Mouse (Mus musculus) left cerebral cortex, postnatal 25 days (tissue): ENCODE measurements around the gene Nap1l4. TPM values are rescaled to one million over a fixed set of nuclear protein-coding genes. Genes with fewer than 3 reads are reported as not detected.
A peak's percentile ranks its signal among the peaks of the same experiment; 100 is the strongest.

ENCODE experiments used
- DNase-seq, 2 experiments: peaks; one replicate each; pipeline ENCODE4 v3.0.0; 2022; ENCODE audit warnings: low spot score in 2 of 2, mixed read lengths in 1 of 2
- intact Hi-C: fragments of 180-260 bp; cut with DNase I; formaldehyde crosslinking; loops from one replicate; pipeline ENCODE4 v1.15.1; 2025
- total RNA-seq, 2 experiments: library from RNA; stranded (reverse); gene quantifications; 2 replicates each; pipeline ENCODE4 v1.2.3; 2021

Gene Nap1l4
- total RNA-seq, 2 experiments from 2014 or later, result 104 to 113 TPM

GRCm38 (mm10) chr7:143493616-143494126 is 55.2 kb downstream of the Nap1l4 start:
- no peak for DNase-seq
- intact Hi-C loops, result no loop called here

- DNase-seq, result no peak
- intact Hi-C loops, result no loop called here
Measured at GRCm38 (mm10) chr7:143489735-143490134, 59.2 kb downstream of the Nap1l4 start.

GRCm38 (mm10) chr7:143482541-143482940 is 66.4 kb downstream of the Nap1l4 start:
- intact Hi-C loops, result no loop called here
- no peak for DNase-seq

- no peak for DNase-seq
- intact Hi-C loops, result no loop called here
Measured at GRCm38 (mm10) chr7:143481806-143482387, 67.0 kb downstream of the Nap1l4 start.

GRCm38 (mm10) chr7:143480498-143480897 is 68.4 kb downstream of the Nap1l4 start:
- peak in 1 of 2 experiments; percentile 26 for DNase-seq

GRCm38 (mm10) chr7:143477800-143478199 is 71.1 kb downstream of the Nap1l4 start:
- intact Hi-C loops, result loop anchor here (5.0 to 10.0 kb wide), 2 partner anchors 285 to 583 kb away; no protein-coding TSS in a partner anchor

More at GRCm38 (mm10) chr7:143480498-143480897, 68.4 kb downstream of the Nap1l4 start:
- intact Hi-C loops, result no loop called here

GRCm38 (mm10) chr7:143476702-143477335 is 72.1 kb downstream of the Nap1l4 start:
- no peak for DNase-seq
- intact Hi-C loops, result loop anchor here (5.0 to 10.0 kb wide), 2 partner anchors 285 to 582 kb away; no protein-coding TSS in a partner anchor

More at GRCm38 (mm10) chr7:143477800-143478199, 71.1 kb downstream of the Nap1l4 start:
- no peak for DNase-seq

GRCm38 (mm10) chr7:143475876-143476275 is 73.0 kb downstream of the Nap1l4 start:
- intact Hi-C loops, result loop anchor here (5.0 to 10.0 kb wide), 2 partner anchors 286 to 581 kb away; no protein-coding TSS in a partner anchor
- DNase-seq, result no peak

- DNase-seq, result no peak
- intact Hi-C loops, result loop anchor here (5.0 to 10.0 kb wide), 2 partner anchors 287 to 580 kb away; no protein-coding TSS in a partner anchor
Measured at GRCm38 (mm10) chr7:143474811-143475210, 74.1 kb downstream of the Nap1l4 start.

GRCm38 (mm10) chr7:143473347-143474101 is 75.4 kb downstream of the Nap1l4 start, which contains the start of gene Slc22a18:
TSS of gene Slc22a18 (plus strand) at chr7:143473736.
- intact Hi-C loops, result loop anchor here (10.0 kb wide), 1 partner anchor 579 kb away; no protein-coding TSS in a partner anchor

GRCm38 (mm10) chr7:143469946-143470345 is 79.0 kb downstream of the Nap1l4 start:
- DNase-seq, result peak; percentile 68 to 78
- intact Hi-C loops, result loop anchor here (1.0 to 10.0 kb wide), 3 partner anchors 316 to 575 kb away; no protein-coding TSS in a partner anchor

More at GRCm38 (mm10) chr7:143473347-143474101, 75.4 kb downstream of the Nap1l4 start, which contains the start of gene Slc22a18:
- no peak for DNase-seq

GRCm38 (mm10) chr7:143467714-143468113 is 81.2 kb downstream of the Nap1l4 start:
- DNase-seq, result no peak
- intact Hi-C loops, result loop anchor here (5.0 kb wide), 1 partner anchor 370 kb away; no protein-coding TSS in a partner anchor

GRCm38 (mm10) chr7:143466099-143466677 is 82.7 kb downstream of the Nap1l4 start:
- DNase-seq, result peak; percentile 80 to 85
- intact Hi-C loops, result loop anchor here (1.0 to 5.0 kb wide), 2 partner anchors 313 to 369 kb away; no protein-coding TSS in a partner anchor

- DNase-seq, result peak; percentile 19 to 32
Measured at GRCm38 (mm10) chr7:143464811-143465560, 83.9 kb downstream of the Nap1l4 start.

GRCm38 (mm10) chr7:143463865-143464415 is 85.0 kb downstream of the Nap1l4 start:
- DNase-seq, result peak; percentile 65 to 68
- intact Hi-C loops, result loop anchor here (2.0 kb wide), 1 partner anchor 171 kb away; no protein-coding TSS in a partner anchor

More at GRCm38 (mm10) chr7:143464811-143465560, 83.9 kb downstream of the Nap1l4 start:
- intact Hi-C loops, result loop anchor here (2.0 to 5.0 kb wide), 2 partner anchors 172 to 368 kb away; no protein-coding TSS in a partner anchor
